24 mouse cellular contexts compared by ENCODE assay signal in the genomic region with DNA sequence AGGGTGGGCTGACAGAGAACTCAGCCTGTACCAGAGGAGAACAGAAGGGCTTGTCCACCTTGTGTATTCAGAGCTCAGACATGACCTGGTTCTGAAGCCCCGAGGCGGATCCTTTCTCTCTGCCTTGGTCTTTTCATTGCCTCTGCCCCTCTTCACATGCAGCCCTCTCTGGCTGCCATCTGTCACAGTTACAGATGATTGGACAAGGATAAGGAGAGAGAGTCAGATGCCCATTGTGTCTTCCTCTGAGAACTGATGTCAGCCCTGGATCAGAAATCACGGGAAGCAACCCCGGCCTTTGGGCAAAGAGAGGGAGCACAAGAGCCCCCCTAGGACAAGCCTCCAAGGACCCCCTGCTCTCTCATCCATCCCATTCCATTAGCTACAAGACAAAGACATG. TPM values are rescaled to one million over a fixed set of nuclear protein-coding genes. Genes with fewer than 3 reads are reported as not detected.
DNase-seq lines count a peak whose midpoint lies in the region; ATAC-seq and TF ChIP-seq lines count a peak whose summit lies in the region.
"Had no signal": no experiment of that assay in that cellular context is flagged by ENCODE, and none has a peak within 500 bp of the region (broad histone marks: within the 10 kb centered on the region; RNA-seq: fewer than 3 reads in every experiment).

No protein-coding gene starts in this region.

- H3K27ac ChIP-seq in hindbrain, embryonic 11.5 days (ENCODE audit: low read depth, low read length), result 0 out of 2 replicates have a peak overlapping the region, but pooled peaks have one; percentile 27
- no peak overlapping the region for H3K27ac ChIP-seq in forebrain, embryonic 15.5 days (replicated peaks)
- H3K27ac ChIP-seq: embryonic facial prominence, embryonic 12.5 days; heart, adult 2 months; heart, embryonic 13.5 days; kidney, embryonic 15.5 days; liver, embryonic 14.5 days; midbrain, embryonic 13.5 days; neural tube, embryonic 12.5 days had no signal

- H3K4me1 ChIP-seq in hindbrain, embryonic 11.5 days (replicated peaks; ENCODE audit: control insufficient read depth, insufficient read depth, low read length), result no peaks in the 10 kb centered on the region
- no peaks in the 10 kb centered on the region for H3K4me1 ChIP-seq in forebrain, embryonic 15.5 days
- H3K4me1 ChIP-seq: embryonic facial prominence, embryonic 12.5 days; heart, embryonic 13.5 days; kidney, embryonic 15.5 days; neural tube, embryonic 12.5 days had no signal

- no peak overlapping the region for H3K4me3 ChIP-seq in hindbrain, embryonic 11.5 days (ENCODE audit: low read depth, low read length)
- H3K4me3 ChIP-seq in forebrain, embryonic 15.5 days, result no peak overlapping the region
- H3K4me3 ChIP-seq: embryonic facial prominence, embryonic 12.5 days; heart, adult 2 months; heart, embryonic 13.5 days; kidney, embryonic 15.5 days; midbrain, embryonic 13.5 days; neural tube, embryonic 12.5 days had no signal

- ATAC-seq in hindbrain, embryonic 11.5 days (ENCODE audit: low FRiP score), result peak; percentile 56; the same call in 1 of the 2 replicates
- no peak for ATAC-seq in forebrain, embryonic 15.5 days (replicated peaks)
- ATAC-seq: midbrain, embryonic 13.5 days had no signal

- peak; percentile 32 for DNase-seq in brain, adult 2 months (ENCODE audit: low read depth, low spot score)
- DNase-seq in brain, embryonic 14.5 days (ENCODE audit: low read depth), result peak; percentile 33
- peak; percentile 21 for DNase-seq in hindbrain, embryonic 11.5 days (ENCODE audit: low spot score)
- DNase-seq in retina, adult 2 months (ENCODE audit: low read depth, low spot score), result peak; percentile 6
- DNase-seq in kidney, postnatal 25 days, result no peak
- DNase-seq in thymus, postnatal 0 days (ENCODE audit: low spot score), result no peak
- DNase-seq: adrenal gland, adult 8-10 months; gastrocnemius, postnatal 36 days; heart, adult 2 months; heart, postnatal 14 days; kidney, adult 11 months; kidney, postnatal 4 days; lung, embryonic 14.5 days; right cerebral cortex, postnatal 14 days; spleen, adult 18-20 months; thymus, postnatal 14 days had no signal

- no peaks in the 10 kb centered on the region for H3K27me3 ChIP-seq in hindbrain, embryonic 11.5 days (ENCODE audit: control insufficient read depth, insufficient read depth, low read length)
- H3K27me3 ChIP-seq in forebrain, embryonic 15.5 days, result 0 out of 2 replicates have a peak, but pooled peaks cover 3% of the 10 kb centered on the region
- H3K27me3 ChIP-seq: embryonic facial prominence, embryonic 12.5 days; kidney, embryonic 15.5 days; midbrain, embryonic 13.5 days; neural tube, embryonic 12.5 days had no signal

- H3K9me3 ChIP-seq in hindbrain, embryonic 11.5 days (ENCODE audit: control insufficient read depth, low read length), result no peaks in the 10 kb centered on the region
- no peaks in the 10 kb centered on the region for H3K9me3 ChIP-seq in forebrain, embryonic 15.5 days
- H3K9me3 ChIP-seq: embryonic facial prominence, embryonic 12.5 days; heart, embryonic 13.5 days; kidney, embryonic 15.5 days; midbrain, embryonic 13.5 days; neural tube, embryonic 12.5 days had no signal

- no peak overlapping the region for H3K4me2 ChIP-seq in hindbrain, embryonic 11.5 days (replicated peaks; ENCODE audit: low read depth, low read length)
- no peak overlapping the region for H3K4me2 ChIP-seq in forebrain, embryonic 15.5 days (replicated peaks)
- H3K4me2 ChIP-seq: embryonic facial prominence, embryonic 12.5 days; heart, embryonic 13.5 days; kidney, embryonic 15.5 days; lung, embryonic 14.5 days; midbrain, embryonic 13.5 days; neural tube, embryonic 12.5 days had no signal

- H3K36me3 ChIP-seq in hindbrain, embryonic 11.5 days (ENCODE audit: control insufficient read depth, insufficient read depth, low read length), result no peaks in the 10 kb centered on the region
- H3K36me3 ChIP-seq in forebrain, embryonic 15.5 days, result no peaks in the 10 kb centered on the region
- H3K36me3 ChIP-seq: embryonic facial prominence, embryonic 12.5 days; heart, embryonic 13.5 days; kidney, embryonic 15.5 days; midbrain, embryonic 13.5 days; neural tube, embryonic 12.5 days had no signal

- no peak overlapping the region for H3K9ac ChIP-seq in hindbrain, embryonic 11.5 days (ENCODE audit: low read depth, low read length)
- H3K9ac ChIP-seq in forebrain, embryonic 15.5 days (replicated peaks), result no peak overlapping the region
- H3K9ac ChIP-seq: embryonic facial prominence, embryonic 12.5 days; heart, embryonic 13.5 days; kidney, embryonic 15.5 days; liver, embryonic 14.5 days; lung, embryonic 14.5 days; midbrain, embryonic 13.5 days; neural tube, embryonic 12.5 days had no signal

- TF ChIP-seq POLR2A in brain, embryonic 14.5 days (IDR thresholded peaks at IDR 0.05; ENCODE audit: borderline replicate concordance, extremely low read depth, insufficient read depth, insufficient read length, poor library complexity, severe bottlenecking), result no peak

- no peak for TF ChIP-seq CTCF in brain, embryonic 14.5 days (IDR thresholded peaks at IDR 0.05; ENCODE audit: borderline replicate concordance, extremely low read depth, insufficient read depth, insufficient read length)

- 60% methylated on average over 4 of the region's 4 CpGs for WGBS in hindbrain, embryonic 11.5 days
- 75% methylated on average over 4 of the region's 4 CpGs for WGBS in forebrain, embryonic 15.5 days

RNA-seq across cellular contexts. Expression of a gene that starts 40.0 kb away (rescaled TPM):
- 21.5 and 21.7 TPM in 2 replicates for polyA plus RNA-seq in brain, embryonic 14.5 days (2012; rRNA removed)
- 12.1 and 13.0 TPM in 2 replicates for polyA plus RNA-seq in hindbrain, embryonic 11.5 days (2014; fragmentation: Nextera tagmentation; extraction: Ambion mirVana)
- polyA plus RNA-seq in thymus, postnatal 0 days (2015; fragmentation: Nextera tagmentation; extraction: Ambion mirVana), result 0.53 and 0.87 TPM in 2 replicates
- 20.4 TPM in 2 replicates for polyA plus RNA-seq in forebrain, embryonic 15.5 days (2015; fragmentation: Nextera tagmentation; extraction: Ambion mirVana)
- polyA plus RNA-seq: C2C12; heart, adult 2 months had no signal

RNA-seq across cellular contexts. Expression of a gene that starts 47.0 kb away (rescaled TPM):
- polyA plus RNA-seq in brain, embryonic 14.5 days (2012; rRNA removed), result 8.7 and 13.4 TPM in 2 replicates
- polyA plus RNA-seq in hindbrain, embryonic 11.5 days (2014; fragmentation: Nextera tagmentation; extraction: Ambion mirVana), result 23.4 and 24.7 TPM in 2 replicates
- polyA plus RNA-seq in thymus, postnatal 0 days (2015; fragmentation: Nextera tagmentation; extraction: Ambion mirVana), result 24.5 and 26.9 TPM in 2 replicates
- polyA plus RNA-seq in forebrain, embryonic 15.5 days (2015; fragmentation: Nextera tagmentation; extraction: Ambion mirVana), result 15.9 and 16.3 TPM in 2 replicates

Comparison
In these comparisons a context has a peak if more than half of its experiments do, and no peak if none do; other contexts are left out.
1. DNase-seq: peak in brain, adult 2 months (single experiment), brain, embryonic 14.5 days (single experiment), hindbrain, embryonic 11.5 days (single experiment) and retina, adult 2 months (single experiment); none in kidney, postnatal 25 days (0 of 2) and thymus, postnatal 0 days (single experiment).